Mouse (Mus musculus) erythroblast, embryonic 14.5 days (primary cell): ENCODE measurements around the gene Ddc.

ENCODE experiments used
- GATA1 ChIP-seq: IDR thresholded peaks from 2 replicates; pipeline ENCODE4 v1.6.1; 2012; ENCODE audit warnings: low read length, inconsistent platforms, mixed read lengths
- TAL1 ChIP-seq: IDR thresholded peaks from 3 replicates; pipeline ENCODE4 v1.6.1; 2012; ENCODE audit warnings: low read length, inconsistent platforms, mixed read lengths

DNA sequence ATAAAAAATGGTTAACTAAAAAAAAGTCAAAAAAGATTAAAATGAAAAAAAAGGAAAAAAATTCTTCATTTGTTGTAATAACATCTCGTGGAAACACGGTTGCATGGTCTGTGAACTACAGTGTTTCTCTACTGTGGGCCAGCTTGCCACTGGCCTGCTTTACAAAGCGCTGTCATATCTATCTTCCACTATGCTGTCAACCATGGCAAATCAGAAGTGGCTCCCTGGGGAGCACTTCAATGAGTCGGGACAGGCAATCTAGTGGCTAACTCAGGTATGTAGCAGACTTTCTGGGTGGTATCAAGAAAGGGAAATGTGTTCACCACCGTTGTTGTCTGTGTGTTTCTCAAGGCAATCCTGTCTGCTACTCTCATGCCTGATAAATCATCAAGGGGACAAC is 33.7 kb upstream of the Ddc start:
- no peak for TF ChIP-seq GATA1
- TF ChIP-seq TAL1: no peak
